In the genomic region with DNA sequence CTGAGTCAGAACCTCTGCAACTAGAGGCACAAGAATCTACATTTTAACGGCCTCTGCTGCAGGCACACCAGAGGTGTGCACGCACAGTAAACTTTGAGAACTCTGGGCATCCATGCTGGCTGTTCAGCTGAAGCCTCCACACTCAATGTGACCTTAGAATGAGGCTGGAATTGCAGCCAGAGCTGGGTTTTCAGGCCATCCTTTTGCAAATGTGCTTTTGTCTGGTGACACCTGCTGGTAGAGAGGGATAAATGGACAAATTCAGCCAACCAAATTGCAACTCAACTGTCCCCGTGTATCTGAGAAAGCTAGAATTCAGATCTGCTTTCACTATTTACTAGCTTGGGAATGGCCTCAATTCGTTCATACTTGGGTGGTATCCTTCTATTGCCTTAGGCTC, we compare ENCODE assay signal across 9 mouse cellular contexts. TPM values are rescaled to one million over a fixed set of nuclear protein-coding genes. Genes with fewer than 3 reads are reported as not detected.
DNase-seq lines count a peak whose midpoint lies in the region; ATAC-seq and TF ChIP-seq lines count a peak whose summit lies in the region.
"Had no signal": no experiment of that assay in that cellular context is flagged by ENCODE, and none has a peak within 500 bp of the region (broad histone marks: within the 10 kb centered on the region; RNA-seq: fewer than 3 reads in every experiment).

No protein-coding gene starts in this region.

- 29% methylated on average over 4 of the region's 4 CpGs for WGBS in forebrain, embryonic 16.5 days
- WGBS in midbrain, embryonic 10.5 days = 43% methylated on average over 4 of the region's 4 CpGs

- H3K9ac ChIP-seq in forebrain, embryonic 16.5 days (replicated peaks; ENCODE audit: low read depth, low read length) = no peak overlapping the region
- H3K9ac ChIP-seq: embryonic facial prominence, embryonic 13.5 days had no signal

- no peak overlapping the region for H3K4me2 ChIP-seq in forebrain, embryonic 16.5 days (ENCODE audit: low read length)
- H3K4me2 ChIP-seq: embryonic facial prominence, embryonic 13.5 days had no signal

- TF ChIP-seq CTCF in testis, adult 2 months (IDR thresholded peaks at IDR 0.05; ENCODE audit: control insufficient read depth, insufficient read depth, insufficient replicate concordance, low read depth, low read length) = peak; percentile 11; the same call in 1 of the 2 replicates
- TF ChIP-seq CTCF in left cerebral cortex, adult 2 months (IDR thresholded peaks at IDR 0.05) = peak; percentile 84

- H3K4me3 ChIP-seq in testis, adult 2 months (ENCODE audit: control insufficient read depth, low read depth, low read length) = no peak overlapping the region
- H3K4me3 ChIP-seq in forebrain, embryonic 16.5 days (replicated peaks; ENCODE audit: low read length) = no peak overlapping the region
- H3K4me3 ChIP-seq in left cerebral cortex, adult 2 months = no peak overlapping the region
- no peak overlapping the region for H3K4me3 ChIP-seq in midbrain, embryonic 10.5 days
- H3K4me3 ChIP-seq: embryonic facial prominence, embryonic 13.5 days had no signal

- intact Hi-C loops in left cerebral cortex, adult 2 months (cut with DNase I) = loop anchor here (2.0 to 10.0 kb wide), 5 partner anchors 152 to 562 kb away; a partner anchor contains a TSS

- H3K9me3 ChIP-seq in forebrain, embryonic 16.5 days (ENCODE audit: control insufficient read depth, low read length) = no peaks in the 10 kb centered on the region
- H3K9me3 ChIP-seq in midbrain, embryonic 10.5 days (replicated peaks) = no peaks in the 10 kb centered on the region
- H3K9me3 ChIP-seq: embryonic facial prominence, embryonic 13.5 days had no signal

- H3K27me3 ChIP-seq in testis, adult 2 months (ENCODE audit: control insufficient read depth, insufficient read depth, low read length) = no peaks in the 10 kb centered on the region
- no peaks in the 10 kb centered on the region for H3K27me3 ChIP-seq in forebrain, embryonic 16.5 days (replicated peaks; ENCODE audit: control insufficient read depth, insufficient read depth, low read length)
- no peaks in the 10 kb centered on the region for H3K27me3 ChIP-seq in midbrain, embryonic 10.5 days (ENCODE audit: low read depth, poor library complexity, severe bottlenecking)
- H3K27me3 ChIP-seq in splenic B cell, adult 2 months (ENCODE audit: control insufficient read depth, insufficient read depth, low read length, poor library complexity, severe bottlenecking) = no peaks in the 10 kb centered on the region
- H3K27me3 ChIP-seq: embryonic facial prominence, embryonic 13.5 days had no signal

- ATAC-seq in forebrain, embryonic 16.5 days = peak; percentile 58; the same call in 1 of the 2 replicates
- peak; percentile 67 to 68 for ATAC-seq in hematopoietic stem cell, adult 5-6 weeks (replicated peaks in 1 of 2; ENCODE audit: insufficient read depth in 1 of 2, low FRiP score in 2 of 2, low TSS enrichment in 1 of 2, low read depth in 1 of 2, poor library complexity in 2 of 2, severe bottlenecking in 2 of 2)

- no peak for TF ChIP-seq POLR2A in testis, adult 2 months (IDR thresholded peaks at IDR 0.05; ENCODE audit: control insufficient read depth, low read depth, low read length)

- no peaks in the 10 kb centered on the region for H3K4me1 ChIP-seq in testis, adult 2 months (ENCODE audit: control insufficient read depth, insufficient read depth, low read length)
- peaks cover 7% of the 10 kb centered on the region; the same call in 1 of the 2 replicates for H3K4me1 ChIP-seq in forebrain, embryonic 16.5 days (replicated peaks; ENCODE audit: control insufficient read depth, insufficient read depth, low read length)
- H3K4me1 ChIP-seq in midbrain, embryonic 10.5 days = peaks cover 15% of the 10 kb centered on the region

- DNase-seq in testis, postnatal 10 days (ENCODE audit: low spot score) = no peak
- peak; percentile 7 for DNase-seq in c-Kit-positive CD71-positive TER-119-negative erythroid progenitor cells, embryonic 14.5 days (ENCODE audit: low read depth)
- peak; percentile 41 to 50 for DNase-seq in left cerebral cortex, adult 2 months (ENCODE audit: extremely low spot score in 1 of 2, low spot score in 2 of 2)
- peak; percentile 36 for DNase-seq in midbrain, embryonic 10.5 days (ENCODE audit: low spot score)
- peak; percentile 64 for DNase-seq in splenic B cell, adult 2 months (ENCODE audit: low read depth, low spot score)

- no peak overlapping the region for H3K27ac ChIP-seq in testis, adult 2 months (ENCODE audit: control insufficient read depth, insufficient read depth, low read depth, low read length)
- H3K27ac ChIP-seq in forebrain, embryonic 16.5 days (ENCODE audit: low read length) = no peak overlapping the region
- H3K27ac ChIP-seq in left cerebral cortex, adult 2 months = no peak overlapping the region
- H3K27ac ChIP-seq in midbrain, embryonic 10.5 days (replicated peaks) = no peak overlapping the region
- H3K27ac ChIP-seq: embryonic facial prominence, embryonic 13.5 days had no signal

- no peaks in the 10 kb centered on the region for H3K36me3 ChIP-seq in testis, adult 2 months (ENCODE audit: control insufficient read depth, insufficient read depth, low read length)
- H3K36me3 ChIP-seq in forebrain, embryonic 16.5 days (ENCODE audit: control insufficient read depth, insufficient read depth) = no peaks in the 10 kb centered on the region
- no peaks in the 10 kb centered on the region for H3K36me3 ChIP-seq in midbrain, embryonic 10.5 days
- H3K36me3 ChIP-seq in splenic B cell, adult 2 months (ENCODE audit: control insufficient read depth, insufficient read depth, low read length, poor library complexity, severe bottlenecking) = no peaks in the 10 kb centered on the region
- H3K36me3 ChIP-seq: embryonic facial prominence, embryonic 13.5 days had no signal

RNA-seq across cellular contexts. Expression of a gene that starts 37.1 kb away (rescaled TPM):
- 2.3 and 2.5 TPM in 2 replicates for polyA plus RNA-seq in testis, adult 2 months (2012; rRNA removed)
- 43.8 and 51.8 TPM in 2 replicates for polyA plus RNA-seq in forebrain, embryonic 16.5 days (2015; fragmentation: Nextera tagmentation; extraction: Ambion mirVana)
- 5.9 and 30.7 TPM in 2 replicates for total RNA-seq in hematopoietic stem cell, adult 5-6 weeks (2017)
- total RNA-seq in left cerebral cortex, adult 2 months (2021) = 10 to 100 TPM; 35.0 to 38.4 TPM
- 28.1 and 29.2 TPM in 2 replicates for polyA plus RNA-seq in midbrain, embryonic 10.5 days (2016; fragmentation: Nextera tagmentation; extraction: Ambion mirVana)
